Mouse (Mus musculus): ENCODE measurements at regions not wholly inside any gene's neighbourhood (a gene's known extent, or its start where the extent isn't known, plus 50 kb on each side); places are given as distances from the start of the nearest gene placed in this dataset.

GRCm38 (mm10) chr9:41365251-41365650 is 203.8 kb upstream of the Ubash3b start:
- no peak for DNase-seq

DNA sequence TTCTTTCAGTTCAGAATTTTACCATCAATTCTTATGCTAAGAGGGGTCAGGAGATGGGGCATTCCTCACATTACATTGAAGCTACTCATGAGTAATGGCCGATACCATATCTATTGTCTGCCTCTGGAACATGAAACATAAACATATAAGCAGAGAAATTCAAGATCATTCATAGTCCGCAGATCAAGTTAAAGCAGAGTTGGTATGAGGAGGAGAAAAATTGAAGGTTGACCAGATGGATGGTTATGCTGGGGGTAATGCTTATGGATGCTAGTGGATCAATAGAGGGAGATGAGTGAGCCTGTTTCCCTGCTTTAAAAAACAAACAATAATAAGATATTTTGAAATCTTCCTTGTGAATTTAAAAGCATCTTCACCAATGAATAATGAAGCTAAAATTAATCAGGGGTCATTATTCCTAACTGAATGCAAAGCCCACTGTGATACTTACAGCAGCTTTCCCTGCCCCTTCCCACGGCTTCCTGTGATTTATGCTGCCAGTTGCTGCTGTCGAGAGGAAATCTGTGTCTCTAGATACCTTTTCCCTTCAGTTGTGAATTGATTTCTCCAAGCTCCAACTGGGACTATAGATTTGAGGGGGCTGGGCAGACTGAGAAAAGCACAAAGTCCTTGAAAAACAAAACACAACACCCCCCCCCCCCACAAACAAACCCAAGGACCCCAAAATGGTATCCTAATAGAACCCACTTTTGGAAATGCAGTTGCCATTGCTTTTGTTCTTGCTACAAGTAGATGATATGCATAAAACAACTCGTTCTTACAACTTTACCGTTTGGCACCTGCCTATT is 203.1 kb upstream of the Ubash3b start:
- no peak for DNase-seq

- DNase-seq, result no peak
These were observed 198.9 kb upstream of the Ubash3b start for GRCm38 (mm10) chr9:41360356-41360755.

DNA sequence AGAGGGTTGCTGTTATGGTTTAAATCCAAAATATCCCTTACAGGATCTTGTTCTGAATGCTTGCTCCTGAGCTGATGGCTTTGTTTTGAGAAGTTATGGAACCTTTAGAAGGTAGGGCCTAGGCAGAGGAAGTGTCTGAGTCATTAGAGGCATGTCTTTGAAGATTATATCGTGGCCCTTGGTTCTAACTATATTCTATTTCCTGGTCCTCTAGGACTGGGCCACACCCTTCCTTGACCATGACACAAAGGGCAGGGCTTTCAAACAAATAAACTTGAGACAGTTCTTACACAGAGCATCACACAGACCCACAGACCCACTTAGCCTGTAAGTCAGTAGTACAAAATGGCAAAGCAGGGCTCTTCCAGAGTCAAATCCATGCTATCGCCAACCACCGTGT is 197.8 kb upstream of the Ubash3b start:
- DNase-seq, result no peak

DNA sequence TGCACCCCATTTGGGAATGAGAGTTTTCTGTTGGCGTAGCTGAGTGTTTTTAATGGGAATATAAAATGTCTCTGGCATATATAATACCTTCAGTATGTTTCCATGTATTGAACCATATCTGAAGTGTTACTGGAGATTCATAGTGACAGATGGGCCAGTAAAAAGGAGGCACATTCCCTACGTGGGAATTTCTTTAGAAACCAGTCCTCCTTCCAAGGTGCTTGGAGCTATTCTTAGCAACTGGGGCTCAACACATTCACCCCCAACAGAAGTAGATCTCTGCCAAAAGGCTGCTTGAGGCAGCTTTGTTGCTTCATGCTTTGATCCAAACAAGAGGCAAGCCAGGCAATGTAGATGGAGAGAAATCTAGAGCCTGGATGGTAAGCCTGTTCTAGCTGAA is 183.8 kb upstream of the Ubash3b start:
- no peak for DNase-seq

DNA sequence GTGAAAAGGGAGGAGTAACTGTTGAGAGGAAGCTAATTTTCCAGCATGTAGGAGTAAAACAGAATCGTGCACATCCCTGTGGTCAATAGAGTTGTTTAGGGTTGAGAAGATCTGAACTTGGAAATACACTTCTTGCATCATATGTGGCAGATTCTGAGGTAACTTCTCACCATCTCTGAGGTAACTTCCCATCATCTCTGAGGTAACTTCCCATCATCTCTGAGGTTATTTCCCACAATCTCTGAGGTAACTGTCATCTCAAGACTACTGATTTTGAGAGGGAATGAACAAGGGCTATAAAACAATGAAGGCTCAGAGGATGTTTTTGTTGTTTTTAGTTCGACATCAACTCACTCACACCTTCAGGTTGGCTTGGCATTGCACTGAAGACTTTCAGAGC is 175.9 kb upstream of the Ubash3b start:
- no peak for DNase-seq

DNA sequence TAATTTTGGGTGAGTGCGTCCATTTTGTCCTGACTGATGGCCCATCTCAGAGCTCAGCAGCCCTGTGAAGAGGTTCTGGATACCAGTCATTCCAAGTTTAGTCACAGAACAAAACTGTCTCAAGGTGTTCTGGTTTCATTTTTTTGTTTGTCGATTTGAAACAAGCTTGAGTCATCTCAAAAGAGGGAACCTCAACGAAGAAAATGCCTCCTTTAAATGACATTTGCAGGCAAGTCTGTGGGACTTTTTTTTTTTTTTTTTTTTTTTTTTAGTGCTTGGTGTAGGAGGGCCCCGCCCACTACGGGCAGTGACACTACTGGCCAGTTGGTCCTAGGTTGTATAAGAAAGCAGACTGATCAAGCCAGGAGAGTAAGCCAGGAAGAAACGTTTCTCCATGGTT is 175.3 kb upstream of the Ubash3b start:
- no peak for DNase-seq

DNA sequence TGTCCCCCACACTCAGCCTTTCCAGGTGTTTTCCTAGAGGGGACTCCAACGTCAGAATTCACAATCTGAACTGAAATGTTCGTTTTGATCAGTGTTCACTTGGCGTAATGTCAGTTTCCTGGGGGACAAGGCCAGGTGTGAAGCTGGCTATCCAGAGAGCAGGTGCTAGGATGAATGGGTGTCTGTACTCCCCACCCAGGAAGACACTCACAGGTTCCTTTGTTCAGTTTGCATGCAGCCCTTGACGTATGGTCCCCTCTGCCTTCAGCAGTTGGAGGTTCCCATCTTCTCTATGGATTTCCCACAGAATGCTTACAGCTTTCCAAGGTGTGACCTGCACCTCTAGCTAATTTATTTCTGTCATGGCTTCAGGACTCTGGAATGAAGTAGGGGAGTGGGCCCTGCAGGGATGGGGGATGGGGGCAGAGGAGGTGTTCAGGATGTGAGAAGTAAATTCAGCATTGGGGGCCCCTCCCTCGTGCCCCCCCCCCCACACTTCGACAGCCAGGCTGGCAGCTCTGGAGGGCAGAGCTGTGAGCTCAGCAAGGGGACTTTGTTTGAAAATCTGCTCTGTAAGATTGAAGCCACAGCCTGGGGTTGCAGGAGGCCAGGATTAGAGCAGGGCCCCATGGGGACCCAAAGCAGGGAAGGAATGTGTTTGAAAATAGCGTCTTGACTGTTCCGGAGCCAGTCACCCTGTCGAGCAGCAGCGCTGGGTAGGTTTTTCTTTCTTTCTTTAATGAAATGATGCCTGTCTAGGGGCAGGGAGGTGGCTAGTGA is 173.2 kb upstream of the Ubash3b start:
- no peak for DNase-seq

DNA sequence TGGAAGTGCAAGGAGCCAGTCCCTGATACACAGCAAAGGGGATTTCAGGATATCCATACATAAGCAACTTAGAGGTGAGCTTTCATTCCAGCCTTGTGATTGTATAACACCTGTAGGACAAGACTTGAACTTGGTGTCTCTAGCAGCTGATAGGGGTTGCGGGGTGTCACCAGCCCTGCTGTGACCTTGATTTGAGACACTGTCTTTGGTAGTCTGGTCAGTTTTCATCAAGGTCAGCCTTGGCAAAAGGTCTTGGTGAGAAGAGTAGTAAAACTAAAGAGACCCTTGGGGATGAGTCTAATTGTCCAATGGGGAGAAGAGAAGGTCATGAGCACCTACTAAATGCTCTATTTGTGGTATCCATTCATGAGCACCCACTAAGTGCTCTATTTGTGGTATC is 172.0 kb upstream of the Ubash3b start:
- DNase-seq, result no peak

- no peak for DNase-seq
These were observed 167.5 kb upstream of the Ubash3b start for GRCm38 (mm10) chr9:41328959-41329358.

DNA sequence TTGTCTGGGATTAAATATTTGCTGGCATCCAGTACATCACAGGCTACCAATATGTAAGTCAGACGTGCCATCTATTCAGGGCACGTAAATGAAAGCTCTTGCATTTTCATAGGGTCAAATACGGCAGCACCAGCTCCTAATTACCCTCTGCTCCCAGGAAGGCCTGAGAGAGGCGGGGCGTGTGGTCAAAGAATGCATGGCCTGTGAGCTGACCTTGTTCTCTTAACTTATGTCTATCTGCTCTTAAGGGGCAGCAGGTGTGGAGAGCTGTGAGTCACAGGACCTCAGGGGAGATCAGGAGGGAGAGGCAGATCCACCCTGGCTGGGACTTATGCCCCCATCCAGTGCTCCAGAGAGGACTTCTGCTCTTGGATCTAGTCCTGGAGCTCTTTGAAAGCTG is 167.0 kb upstream of the Ubash3b start:
- DNase-seq, result no peak

DNA sequence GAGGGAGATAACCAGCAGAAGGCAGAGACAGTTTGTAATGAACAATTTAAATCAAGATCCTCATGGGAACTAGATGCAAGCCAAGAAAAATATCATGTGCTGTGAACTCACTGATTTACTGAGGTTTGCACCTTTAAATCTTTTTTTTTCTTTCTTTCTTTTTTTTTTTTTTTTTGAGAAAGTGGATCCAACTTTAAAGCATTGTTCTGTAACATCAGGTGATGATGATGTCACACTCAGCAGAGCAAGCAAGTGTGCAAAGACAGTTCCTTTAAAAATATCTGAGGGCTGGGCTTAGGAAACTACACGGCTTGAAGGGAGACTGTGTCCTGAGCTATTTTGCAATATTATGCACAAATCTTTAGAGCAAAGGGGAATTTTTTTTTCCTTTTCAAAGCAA is 166.6 kb upstream of the Ubash3b start:
- DNase-seq, result no peak

DNA sequence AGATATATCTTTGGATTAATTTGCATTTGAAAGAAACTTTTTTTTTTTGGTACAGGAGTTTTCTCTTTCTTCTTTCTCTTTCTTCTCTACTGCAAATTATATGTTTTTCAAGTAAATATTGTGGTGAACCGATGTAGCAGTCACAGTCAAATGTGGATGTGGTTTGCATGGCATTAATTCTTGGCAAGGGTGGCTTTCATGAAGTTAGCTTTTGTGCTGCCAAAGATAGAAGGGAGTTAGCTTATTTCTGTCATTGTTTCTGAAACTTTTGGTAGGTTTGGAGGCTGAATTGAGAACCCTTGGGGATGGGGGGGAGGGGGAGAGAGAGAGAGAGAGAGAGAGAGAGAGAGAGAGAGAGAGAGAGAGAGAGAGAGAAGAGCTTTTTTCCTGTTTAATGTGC is 166.1 kb upstream of the Ubash3b start:
- no peak for DNase-seq

GRCm38 (mm10) chr9:41326772-41327560 is 165.5 kb upstream of the Ubash3b start:
- no peak for DNase-seq

- DNase-seq, result no peak
These were observed 160.0 kb upstream of the Ubash3b start for GRCm38 (mm10) chr9:41321521-41321920.

DNA sequence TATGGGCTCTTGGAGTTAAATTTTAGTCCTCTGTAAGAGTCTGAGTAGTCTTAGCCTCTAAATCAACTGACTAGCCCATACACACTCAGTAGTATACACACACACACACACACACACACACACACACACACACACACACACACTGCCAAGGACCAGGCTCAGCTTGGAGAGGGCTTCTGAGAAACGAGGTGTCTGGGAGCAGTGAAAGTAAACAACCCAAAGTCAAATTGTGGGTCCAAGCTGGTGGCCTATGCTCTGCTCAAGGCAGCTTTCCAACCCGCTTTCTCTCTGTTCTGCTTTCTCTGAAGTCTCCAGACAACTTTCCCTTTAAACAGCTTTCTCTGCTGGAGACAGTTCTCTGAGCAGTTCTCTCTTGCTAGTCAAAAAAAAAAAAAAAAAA is 157.6 kb upstream of the Ubash3b start:
- no peak for DNase-seq

DNA sequence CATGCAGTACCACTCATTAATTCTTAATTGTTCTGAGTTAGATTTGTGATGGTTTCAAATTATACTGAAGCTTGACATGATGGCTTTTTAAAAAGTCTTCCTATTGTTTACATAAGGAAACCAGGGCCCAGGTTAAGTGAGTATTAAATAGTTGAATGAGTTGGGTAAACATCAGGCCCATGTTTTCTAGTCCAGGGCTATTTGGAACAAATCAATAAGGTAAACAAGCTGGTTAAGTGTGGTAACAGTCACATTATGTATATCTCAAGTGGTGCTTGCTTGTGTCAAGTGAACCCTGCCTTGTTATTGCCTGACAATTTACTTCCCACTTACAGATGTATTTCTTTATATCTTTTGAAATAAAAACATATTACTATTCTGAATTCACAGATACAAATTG is 144.7 kb upstream of the Ubash3b start:
- no peak for DNase-seq

DNA sequence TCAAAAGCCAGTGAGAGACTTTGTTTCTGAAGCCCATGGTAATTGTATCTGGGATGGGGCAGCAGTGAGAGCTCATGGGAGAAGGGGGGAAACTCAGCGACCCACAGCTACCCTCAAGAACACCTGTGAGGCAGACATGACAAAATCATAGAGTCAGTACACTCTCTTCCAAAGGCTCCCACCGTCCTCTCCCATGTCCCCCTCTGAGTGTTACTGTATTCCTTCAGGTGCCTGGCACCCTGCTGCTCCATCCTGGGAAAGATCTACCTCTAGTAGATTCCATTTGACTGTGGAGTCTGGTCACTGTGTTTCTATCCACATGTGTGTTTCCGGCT is 142.0 kb upstream of the Ubash3b start:
- DNase-seq, result no peak

GRCm38 (mm10) chr9:41302809-41303493 is 141.5 kb upstream of the Ubash3b start:
- peak in 1 of 2 experiments; percentile 11 for DNase-seq

DNA sequence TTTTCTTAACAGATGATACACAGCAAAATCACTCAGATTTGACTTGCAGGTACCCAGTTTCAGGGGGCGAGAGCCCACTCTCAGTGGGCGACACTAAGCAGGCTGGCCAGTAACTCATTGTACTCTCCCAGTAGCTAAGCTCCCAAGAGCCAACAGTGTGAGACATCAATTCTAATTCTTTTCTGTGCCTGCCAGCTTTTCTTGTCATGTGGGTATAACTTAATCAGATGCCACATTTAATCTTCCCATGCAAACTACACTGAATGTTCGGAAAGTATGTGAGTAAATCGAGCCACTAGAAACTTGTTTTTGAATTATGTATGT is 124.6 kb upstream of the Ubash3b start:
- DNase-seq, result no peak

DNA sequence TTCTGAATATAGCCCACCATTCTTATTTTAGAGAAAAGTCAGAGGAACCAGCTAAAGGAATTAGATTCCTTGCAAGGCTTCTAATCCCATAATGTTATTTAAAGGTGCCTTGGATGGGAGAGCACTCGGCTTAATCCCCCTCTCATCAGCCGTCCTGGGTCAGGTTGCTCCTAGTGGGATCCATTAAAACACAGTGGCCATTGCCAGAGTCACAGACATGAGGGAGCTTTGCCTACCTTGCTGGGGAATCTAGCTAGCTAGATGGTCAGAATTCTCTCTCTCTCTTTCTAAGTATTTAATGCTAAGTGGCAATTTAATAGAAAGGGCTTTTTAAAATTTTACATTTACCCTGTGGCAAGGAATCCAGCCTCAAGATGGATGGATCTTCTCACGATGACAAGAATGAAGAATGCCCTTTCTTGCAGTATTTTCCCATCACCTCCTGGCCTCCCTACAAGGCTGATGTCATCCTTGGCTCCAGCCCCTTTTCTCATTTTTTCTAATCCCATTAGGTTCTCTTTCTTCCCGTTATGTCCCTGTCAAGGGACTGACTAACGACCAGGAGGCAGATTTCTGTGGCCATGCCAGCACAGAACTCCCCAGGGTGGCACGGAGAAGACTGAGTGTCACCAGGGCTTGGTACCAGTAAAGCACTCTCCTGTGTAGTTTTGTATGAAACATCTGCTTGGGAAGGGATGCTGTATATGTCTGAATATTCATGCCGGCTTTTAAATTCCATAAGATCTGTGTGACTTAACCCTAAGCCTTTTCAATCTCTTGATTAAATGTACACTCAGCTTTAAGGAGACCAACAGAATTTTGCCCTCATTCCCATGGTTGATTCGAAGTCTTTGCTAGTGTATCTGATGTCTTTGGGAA is 124.0 kb upstream of the Ubash3b start:
- DNase-seq, result no peak

DNA sequence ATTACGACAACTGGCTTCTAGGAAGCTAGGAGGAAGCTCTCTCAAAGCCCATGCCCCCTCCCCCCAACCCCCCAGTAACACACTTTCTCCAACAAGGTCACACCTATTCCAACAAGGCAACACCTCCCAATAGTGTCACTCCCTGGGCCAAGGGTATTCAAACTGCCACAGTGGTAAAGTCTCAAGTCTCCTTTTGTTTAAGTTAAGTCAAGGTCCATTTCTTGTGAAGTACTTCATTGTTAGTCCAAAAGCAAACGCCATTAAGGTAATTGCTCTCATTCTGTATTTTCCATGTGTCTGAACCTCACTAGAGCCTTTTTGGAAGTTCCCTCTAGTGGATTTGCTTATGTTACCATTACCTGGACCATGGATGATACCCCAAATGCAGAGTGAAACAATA is 116.2 kb upstream of the Ubash3b start:
- DNase-seq, result no peak
